Mouse (Mus musculus) urinary bladder, postnatal 10 days (tissue): ENCODE measurements around the gene Gm37240.

ENCODE experiments used
- DNase-seq: peaks from one replicate; pipeline ENCODE4 v3.0.0; 2022; ENCODE audit warnings: low spot score

Gm37240 gene

DNA sequence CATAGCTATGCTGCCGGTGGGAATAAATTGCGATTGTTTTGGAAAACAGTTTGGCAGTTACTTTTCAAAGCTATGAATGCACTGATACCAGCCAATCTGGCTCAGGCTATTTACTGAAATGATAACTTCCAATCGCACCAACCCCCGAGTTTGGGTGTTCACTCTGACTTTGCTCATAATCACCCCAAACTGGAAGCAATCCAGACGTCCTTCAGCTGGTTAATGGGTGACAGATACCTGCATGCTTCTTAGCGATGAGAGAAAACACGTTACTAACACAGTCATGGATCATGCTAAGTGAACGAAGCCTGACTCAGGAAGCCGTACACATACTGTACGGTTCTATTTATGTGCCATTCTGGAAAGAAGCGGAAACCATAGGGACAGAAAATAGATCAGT, 702.4 kb downstream of the Gm37240 start:
- no peak for DNase-seq

DNA sequence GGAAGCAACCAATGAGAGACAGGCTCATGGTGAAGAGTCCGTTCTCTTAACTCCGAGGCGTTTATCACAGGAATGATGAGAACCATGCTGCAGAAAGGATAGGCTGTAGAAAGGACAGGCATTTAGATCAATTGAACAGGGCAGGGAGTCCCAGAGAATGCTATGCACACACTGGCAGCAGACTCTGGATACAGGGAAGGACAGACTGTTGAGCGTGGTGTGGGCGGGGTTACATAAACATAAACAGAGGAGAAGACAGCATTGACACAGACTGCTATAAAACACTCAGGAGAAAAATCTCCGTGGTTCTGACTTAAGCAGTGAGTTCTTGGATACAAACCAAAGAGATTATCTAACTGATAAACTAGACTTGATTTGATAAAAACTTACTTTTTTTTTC, 703.2 kb downstream of the Gm37240 start:
- DNase-seq: no peak

DNA sequence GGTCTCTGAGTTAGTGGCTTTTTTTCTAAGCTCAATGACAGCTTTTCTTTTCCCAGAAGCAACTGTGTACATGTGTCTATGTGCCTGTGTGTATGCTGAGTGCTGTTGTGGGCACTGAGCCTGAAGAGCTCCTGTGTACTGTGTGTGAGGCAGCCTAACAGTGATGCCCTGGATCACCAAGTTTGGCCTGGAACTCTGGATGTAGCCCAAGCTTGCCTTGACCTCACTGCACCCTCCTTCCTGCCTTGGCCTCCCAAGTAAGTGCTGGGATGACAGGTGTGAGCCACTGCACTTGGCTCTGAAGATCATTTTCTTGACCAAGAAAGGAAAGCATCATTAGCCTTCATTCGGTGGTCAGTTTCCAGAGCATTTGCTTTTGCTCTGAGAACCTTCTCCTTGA, 710.6 kb downstream of the Gm37240 start:
- no peak for DNase-seq

DNA sequence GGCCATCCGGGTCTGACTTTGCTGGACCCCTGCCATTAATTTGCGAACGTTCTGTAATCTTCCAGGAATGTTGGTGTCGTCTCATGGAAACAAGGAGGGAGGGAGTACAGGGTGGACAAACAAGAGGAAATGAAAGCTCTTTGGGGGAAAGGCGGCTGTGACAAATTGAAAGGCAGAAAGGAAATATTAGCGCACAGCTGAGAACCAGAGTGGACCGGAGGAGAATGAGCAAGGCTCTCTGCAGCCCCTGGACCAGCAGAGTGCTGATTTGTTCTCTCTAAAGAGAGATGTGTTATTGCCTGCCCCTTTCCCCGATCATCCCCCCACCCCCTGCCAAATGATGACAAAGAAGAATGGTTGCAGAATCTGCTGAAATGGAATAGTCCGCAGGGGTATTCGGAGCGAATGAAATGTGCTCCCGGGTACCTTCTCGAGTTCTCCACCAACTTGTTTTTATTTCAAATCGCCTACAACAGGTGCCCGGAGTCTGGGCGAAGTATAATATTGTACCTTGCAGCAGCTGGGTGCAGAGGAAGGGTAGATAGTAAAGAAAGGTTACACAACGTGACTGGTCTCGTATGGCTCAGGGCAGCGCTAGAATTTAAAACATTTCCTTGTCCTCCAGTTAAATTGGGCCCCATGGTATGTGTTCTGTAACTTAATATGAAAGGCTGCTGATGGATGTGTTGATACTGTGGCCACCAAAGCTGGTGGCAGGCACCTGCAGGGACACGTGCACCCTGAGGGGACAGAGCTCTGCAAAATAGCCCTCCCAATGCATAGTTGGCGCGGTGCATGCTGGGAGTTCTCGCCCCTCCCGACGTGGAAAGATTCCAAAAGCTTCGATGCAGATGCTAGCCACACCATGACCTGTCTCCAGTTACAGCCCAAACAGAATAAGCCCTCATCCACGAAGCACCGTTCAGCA, 712.5 kb downstream of the Gm37240 start:
- no peak for DNase-seq

DNA sequence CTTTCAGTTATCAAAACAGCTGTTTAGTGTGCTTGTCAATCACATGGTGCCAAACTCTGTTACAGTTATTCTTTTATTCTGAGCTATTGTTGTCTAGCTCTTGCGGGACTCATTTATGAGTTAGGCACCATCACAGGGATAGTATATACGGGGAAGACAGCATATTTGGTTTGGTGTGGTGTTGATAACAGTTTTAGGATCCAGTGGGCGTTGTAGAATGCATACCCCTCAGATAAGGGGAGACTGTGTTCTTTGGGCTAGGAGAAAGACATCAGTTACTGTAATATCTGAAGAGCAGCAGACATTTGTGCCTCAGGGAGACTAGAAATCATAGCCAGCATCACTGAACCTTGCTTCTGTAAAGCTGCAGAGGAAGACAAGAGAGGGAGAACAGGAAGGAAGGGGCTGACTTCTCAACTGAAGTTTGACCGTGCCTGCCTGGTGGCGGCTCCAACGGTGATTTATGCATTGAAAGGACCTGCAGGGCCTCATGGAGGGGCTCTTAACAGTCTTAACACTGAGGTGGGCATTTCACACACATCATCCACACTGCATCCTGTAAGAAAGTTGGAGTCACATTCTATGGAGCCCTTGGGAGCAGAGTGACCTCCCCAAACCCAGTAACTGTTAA, 713.8 kb downstream of the Gm37240 start:
- DNase-seq: no peak

DNA sequence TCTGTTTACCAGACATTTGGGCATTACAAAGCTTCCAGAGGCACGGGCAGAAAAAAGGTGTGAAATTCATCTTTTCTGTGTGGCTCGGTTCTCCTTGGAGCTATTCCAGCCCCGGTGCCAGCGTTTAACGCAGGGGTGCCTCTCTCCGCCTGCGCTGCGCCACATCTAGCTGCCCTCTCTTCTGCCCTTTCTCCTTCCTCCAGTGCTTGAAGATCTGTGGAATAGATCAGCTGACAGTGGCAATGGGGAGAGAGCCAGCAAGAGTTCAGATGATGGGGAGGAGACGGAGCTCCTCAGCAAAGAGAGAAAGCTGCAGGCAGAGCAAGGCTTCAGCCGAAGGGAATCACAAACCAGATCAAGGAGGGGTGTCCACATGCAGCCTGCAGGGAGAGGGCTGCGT, 714.8 kb downstream of the Gm37240 start:
- no peak for DNase-seq

DNA sequence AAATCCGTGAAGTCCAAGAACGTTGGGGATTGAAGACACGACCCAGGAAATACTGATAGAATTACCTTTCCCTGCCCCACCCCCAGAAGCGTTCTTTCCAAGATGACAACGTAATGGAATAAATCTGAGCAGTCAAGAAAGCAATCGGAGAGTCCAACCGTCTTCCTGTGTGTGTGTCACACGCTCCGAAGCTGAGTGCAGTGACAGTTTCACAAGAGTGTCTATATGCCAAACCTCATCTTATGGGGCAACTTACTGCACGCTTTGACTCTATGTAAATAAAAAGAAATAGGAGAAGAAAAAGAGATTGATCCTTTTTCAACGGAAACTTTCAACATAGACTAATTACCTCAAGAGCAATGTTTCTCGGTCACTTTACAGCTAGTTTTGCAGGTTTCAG, 715.2 kb downstream of the Gm37240 start:
- no peak for DNase-seq

DNA sequence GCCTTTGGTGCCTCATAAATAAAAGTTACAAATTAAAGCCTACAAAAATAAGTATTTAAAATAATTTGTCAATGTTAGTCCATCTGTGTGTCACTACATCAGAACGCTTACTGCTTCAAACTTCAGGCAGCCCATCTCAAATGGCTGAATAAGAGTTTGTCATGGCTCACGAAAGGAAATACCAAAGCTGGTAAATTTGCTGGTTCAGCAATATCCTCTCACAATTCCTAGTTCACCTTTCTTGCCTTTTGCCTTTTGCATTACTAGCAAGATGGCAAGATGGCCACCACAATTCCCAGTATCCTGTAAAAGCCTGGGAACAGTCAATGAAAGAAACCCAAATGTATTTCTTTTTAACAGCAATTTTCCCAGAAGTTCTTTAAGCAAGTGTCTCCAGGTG, 718.5 kb downstream of the Gm37240 start:
- DNase-seq: no peak

DNA sequence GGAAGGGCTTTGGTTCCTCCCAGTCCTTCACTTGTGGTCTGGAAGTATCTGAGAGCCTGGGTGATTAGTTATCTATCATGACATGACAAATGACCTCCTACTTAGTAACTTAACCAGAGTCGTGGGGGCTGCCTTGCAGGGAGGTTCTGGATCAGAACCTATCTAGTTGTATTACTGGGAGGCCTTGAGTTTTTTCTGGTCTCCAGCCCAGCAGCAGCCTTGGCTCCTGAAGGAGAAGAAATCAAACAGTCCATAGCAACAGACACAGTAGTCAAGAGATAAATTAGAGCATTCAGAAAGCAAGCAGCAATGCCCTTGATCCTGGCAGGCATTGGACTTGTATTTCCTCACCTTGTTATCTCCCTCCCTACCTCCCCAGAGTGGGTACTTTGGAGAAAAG, 722.4 kb downstream of the Gm37240 start:
- DNase-seq: no peak

DNA sequence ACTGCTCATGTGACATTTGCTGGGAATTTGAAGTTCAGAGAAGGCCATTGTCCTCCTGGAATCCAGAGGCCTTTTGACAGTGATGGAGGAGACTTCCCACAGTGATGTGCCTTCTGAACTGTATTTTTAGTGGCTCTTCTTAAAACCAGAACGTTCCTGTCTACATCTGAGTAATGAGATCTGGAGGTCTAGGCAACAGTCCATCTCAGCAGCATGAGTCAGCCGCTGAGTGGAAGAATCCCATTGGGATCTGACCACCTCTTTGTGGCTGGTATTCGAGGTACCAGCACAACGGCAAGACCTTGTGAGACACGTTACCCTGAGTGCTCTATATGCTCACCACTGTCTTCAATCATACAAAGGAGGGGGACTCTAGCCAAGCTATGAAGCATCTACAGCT, 723.9 kb downstream of the Gm37240 start:
- no peak for DNase-seq

DNA sequence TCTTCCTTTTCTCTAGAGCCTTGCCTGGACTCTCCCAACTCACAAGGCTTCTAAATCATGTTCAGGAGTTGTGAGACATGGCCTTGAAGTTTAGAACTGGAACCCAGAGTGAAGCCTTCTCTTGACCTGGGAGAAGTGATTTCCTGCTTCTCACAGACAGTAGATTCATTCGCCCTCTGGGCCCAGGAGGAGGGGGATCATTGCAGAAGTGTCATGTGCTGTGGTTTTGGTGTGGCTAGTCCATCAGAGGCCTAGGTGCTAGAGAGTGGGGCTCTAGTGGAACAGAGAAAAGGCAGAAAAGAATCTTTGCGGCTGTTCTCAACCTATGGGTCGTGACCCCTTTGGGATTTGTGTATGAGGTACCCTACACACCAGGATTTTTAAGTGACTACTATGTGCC, 724.9 kb downstream of the Gm37240 start:
- DNase-seq: no peak

DNA sequence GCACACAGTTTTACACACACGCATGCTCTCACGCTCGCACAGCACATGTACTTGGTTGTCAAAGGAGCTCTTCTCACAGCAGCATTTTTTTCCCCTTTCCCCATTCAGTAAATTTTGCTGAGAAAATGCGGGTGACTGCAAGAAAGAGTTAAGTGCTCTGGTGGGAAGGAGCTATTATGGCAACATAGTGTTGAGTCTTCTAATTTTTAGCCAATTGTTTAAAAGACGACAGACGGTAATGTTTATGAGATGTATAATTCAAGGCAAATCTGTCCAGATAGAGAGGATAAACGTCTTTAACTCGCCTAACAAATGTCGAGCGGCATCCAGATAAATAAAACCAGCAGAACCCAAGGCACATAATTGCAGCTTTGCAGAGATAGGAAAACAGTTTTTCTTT, 726.5 kb downstream of the Gm37240 start:
- no peak for DNase-seq

DNA sequence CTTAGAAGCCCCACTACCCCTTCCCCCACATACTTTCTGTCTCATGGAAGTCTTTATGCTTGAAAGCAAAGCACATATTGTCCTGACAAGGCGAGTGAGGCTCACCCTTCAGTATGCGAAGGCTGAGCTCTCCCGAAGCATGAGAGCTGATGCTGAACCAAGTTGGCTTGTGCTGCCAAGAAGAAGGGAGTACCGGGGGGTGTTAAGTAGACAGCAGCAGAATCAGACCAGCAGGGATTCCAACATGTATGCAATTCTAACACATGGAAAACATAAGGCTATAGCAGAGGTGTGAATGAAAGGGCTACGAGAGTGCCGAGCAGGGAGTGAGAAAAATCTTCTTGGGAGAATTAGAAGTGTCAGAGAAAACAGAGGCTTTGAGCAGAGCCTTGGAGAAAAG, 727.7 kb downstream of the Gm37240 start:
- DNase-seq: no peak

DNA sequence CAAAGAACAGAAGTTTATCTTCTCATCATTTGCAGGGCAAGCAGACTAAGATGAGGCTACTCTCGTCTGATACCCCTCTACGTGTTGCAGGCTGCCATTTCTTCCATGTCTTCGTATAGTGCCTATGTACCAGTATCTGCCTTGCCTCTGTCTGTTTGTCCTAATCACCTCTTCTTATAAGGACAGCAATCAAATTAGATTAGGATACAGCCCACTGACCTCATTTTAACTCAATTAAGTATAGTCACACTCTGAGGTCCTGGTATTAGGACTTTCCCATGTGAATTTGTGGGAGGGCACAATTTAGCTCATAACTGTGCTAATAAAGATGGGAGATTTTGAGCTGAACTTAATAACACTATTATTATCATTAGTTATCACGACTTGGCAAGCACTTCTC, 738.5 kb downstream of the Gm37240 start:
- no peak for DNase-seq

DNA sequence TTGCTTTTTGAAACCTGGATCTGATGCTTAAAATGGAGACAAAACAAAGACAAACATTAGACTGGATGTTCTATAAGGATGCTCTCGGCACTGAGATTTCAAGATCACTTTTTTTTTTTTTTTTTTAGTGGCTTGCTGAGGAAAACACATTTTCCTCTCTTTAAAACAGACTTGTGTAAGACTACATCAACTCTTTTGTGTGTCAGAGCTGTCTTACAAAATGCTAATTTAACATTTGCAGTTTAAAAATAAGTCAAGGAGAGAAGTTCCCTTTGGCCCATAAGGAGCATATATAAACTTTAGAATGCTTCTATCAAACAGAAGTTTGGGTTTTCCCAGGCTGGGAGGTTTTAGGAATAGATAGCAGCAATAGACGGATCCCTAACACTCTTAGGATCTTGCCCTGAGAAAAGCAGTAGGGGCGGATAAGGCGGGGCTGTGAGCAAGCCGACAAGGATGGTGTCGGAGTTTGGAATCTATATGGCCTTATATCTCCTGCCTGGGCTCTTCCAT, 739.2 kb downstream of the Gm37240 start:
- DNase-seq: no peak

DNA sequence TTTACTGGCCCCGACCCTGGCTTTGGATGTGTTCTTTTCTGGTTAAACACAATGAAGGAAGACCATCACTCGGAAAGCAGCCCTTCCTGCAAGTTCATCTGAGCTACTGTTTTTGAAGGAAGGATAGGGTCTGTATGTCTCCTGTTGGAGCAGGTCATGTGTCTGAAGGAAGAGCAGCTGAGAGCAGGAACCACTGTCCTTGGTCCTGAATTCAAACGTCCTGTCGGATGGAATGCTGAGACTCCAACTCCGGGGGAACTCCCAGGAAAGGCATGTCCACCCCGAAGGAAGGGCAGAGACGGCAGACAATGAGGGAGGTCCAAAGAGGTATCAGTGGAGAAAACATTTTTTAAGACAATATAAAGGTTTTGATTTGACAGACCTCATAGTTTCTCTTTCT, 741.8 kb downstream of the Gm37240 start:
- no peak for DNase-seq

DNA sequence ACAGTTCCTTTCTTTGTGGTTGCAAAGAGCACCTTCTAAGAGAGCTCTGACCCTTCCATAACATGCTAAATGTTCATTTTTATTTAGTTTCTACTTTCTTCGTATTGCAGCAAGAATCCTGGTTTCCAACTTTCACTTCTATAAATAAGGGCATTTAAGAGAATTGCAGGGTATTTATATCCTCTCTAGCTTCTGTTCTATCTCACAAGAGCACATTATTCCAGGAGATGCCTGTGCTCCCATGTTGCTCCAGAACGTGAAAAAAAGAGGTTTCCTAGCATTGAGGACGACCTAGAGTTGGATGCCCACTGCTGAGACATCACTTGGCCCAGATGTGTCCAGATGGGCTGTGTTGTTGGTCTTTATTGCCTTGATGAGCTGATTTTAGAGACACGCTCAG, 742.2 kb downstream of the Gm37240 start:
- DNase-seq: no peak

DNA sequence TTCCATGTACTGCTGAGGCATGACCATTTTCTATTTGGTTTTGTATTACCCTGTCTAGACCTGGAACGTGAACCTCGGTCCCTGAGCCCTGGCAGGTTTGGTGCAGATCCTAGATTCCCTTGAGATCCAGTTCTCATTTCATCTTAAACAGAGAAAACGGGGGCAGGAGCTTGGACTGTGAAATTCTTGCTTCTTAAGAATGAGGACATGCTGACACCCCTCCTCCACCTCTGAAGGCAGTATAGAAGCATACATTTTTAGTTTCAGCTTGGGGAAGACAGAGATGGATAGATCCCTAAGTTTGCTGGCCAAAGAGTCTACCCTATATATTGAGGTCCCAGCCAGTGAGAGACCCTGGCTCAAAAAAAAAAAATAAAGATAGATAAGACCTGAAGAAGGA, 742.9 kb downstream of the Gm37240 start:
- no peak for DNase-seq

DNA sequence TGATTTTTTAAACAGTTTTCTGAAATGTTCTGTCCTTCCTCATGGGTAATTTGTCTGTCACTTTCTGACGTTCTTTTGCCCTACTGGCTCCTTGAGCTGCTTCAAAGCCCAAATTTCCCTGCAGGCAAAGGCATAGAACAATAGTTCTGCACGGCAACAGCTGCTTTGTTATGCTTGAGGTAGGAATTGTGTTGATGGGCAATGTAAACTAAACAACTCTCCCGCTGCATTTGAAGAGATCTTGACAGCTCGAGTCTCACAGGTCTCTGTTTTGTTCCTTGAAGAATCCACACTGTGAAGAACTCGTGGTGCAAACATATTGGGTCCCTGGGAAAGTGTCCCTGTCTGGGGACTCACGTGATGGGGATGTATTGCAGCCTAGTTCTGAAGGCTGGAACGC, 746.8 kb downstream of the Gm37240 start:
- no peak for DNase-seq

DNA sequence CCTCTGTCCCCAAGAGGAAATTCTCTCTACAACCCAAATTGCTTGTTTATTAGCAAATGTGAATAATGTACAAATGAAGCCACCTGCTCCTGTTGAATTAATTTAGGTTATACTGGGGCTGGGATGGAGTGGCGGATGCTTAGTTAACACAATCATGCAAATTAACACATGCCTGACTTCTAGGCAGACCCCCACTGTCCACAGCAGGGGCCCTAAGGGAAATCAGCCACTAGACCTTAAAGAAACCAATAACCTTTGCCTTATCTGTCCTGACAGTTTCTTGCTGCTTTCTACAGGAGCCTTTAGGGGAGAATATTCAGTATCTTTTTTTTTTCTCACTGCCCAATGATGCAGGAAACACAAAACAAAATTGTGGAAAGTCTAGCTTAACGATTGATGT, 748.9 kb downstream of the Gm37240 start:
- no peak for DNase-seq

DNA sequence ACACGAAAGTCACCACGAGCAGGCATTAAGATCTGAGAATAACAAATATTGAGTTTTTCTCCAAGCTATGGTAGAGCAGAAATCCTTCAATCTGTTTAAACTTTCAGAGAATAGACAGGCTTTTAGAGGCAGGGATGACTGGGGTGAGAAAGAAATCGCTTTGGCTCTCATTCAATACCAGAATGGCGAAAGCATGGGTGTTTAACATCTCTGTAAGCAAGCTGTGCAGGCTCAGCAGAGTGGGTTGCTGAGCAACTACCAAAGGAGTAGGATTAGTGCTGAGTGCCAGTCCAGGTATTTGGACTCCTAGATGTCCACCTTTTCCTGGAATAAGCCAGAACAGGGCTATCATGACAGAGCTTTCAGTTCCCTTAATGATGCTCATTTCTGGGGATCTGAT, 753.8 kb downstream of the Gm37240 start:
- DNase-seq: no peak

DNA sequence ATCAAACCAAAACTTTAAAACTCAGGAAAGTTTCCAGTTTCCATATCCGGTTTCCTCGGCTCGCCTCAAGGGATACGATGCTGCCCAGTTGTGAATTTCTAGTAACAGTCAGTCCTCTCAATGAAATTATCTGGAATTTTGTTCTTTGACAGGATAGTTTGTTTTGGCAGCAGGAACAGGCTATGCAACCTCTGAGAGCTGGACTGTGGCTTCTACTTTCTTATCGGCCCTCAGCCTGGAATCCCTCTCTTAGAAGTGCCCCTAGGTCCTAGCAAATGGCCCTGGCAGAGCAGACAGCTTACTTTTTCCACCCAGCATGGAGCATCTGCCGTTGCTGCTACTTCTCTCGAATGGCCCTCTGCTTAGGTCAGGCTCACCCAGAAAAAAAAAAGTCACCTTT, 755.4 kb downstream of the Gm37240 start:
- no peak for DNase-seq

DNA sequence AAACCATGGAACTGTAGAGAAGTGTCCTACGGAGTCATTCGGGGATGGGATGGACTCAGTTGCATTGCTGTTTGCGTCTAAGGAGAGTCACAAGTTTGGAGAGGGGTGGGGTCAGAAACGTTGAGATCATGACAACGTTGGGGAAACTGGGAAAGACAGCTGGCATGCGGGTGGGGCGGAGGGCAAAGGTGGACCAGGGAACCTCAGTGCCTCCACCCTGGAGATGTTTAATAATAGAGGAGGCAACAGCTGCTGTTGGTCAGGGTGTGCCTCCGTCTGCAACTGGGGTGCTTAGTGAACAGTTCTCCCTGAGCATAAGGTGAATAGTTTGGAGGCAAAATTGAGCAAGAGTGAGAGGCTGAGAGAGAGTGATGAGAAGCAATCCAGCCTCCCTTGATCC, 758.8 kb downstream of the Gm37240 start:
- DNase-seq: no peak

DNA sequence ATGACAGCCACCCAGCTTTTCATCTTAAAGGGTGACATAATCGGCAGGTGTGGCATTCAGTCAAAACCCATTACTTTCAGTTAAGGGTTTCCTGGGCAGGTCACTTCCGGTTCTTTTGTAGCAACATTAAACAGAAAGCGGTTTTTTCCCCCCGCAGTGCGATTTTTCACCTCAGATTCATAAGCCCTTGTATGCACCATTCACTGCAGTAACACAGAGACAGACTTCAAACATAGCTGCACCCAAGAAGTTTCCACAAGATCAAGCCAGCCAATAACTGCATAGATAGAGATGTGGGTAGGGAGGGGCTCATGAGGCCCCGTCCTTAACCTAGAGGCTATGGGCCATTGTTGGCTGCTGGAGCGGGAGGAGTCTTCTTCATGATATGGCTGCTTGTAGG, 760.3 kb downstream of the Gm37240 start:
- DNase-seq: no peak
